Mouse (Mus musculus) liver, postnatal 0 days (tissue): Measurements from ENCODE around the gene Capn9.

Source experiments
- CTCF ChIP-seq: sonication (generic); IDR thresholded peaks from 2 replicates; pipeline ENCODE4 v1.5.1; 2016; ENCODE audit warnings: antibody characterized with exemption, low read depth
- EP300 ChIP-seq: IDR thresholded peaks from 2 replicates; pipeline ENCODE4 v1.6.1; 2016; ENCODE audit warnings: antibody characterized with exemption, low read depth, mild to moderate bottlenecking

DNA sequence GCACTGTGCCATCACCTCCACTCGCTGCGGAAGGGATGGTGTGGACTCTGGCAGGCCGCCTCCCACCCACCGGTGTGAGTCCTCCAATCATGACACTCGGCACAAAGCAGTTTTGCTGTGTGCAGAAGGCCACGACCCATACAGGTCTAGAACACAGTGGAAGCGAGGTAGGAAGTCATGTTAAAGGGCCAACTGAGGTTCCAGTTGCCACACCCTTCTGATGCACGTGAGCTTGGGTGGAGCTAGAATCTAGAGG, 59.3 kb downstream of the Capn9 start:
- TF ChIP-seq EP300, result no peak
- no peak for TF ChIP-seq CTCF
